Mouse (Mus musculus) A20 (cell line): ENCODE data around the gene Dclre1b.

ENCODE experiments used
- DNase-seq: peaks from one replicate; pipeline ENCODE4 v3.0.0-alpha.2; 2011; ENCODE audit warnings: low read depth, low spot score

Dclre1b gene

GRCm38 (mm10) chr3:103773508-103773907 is 35.7 kb downstream of the Dclre1b start:
- DNase-seq, result peak; percentile 57

DNA sequence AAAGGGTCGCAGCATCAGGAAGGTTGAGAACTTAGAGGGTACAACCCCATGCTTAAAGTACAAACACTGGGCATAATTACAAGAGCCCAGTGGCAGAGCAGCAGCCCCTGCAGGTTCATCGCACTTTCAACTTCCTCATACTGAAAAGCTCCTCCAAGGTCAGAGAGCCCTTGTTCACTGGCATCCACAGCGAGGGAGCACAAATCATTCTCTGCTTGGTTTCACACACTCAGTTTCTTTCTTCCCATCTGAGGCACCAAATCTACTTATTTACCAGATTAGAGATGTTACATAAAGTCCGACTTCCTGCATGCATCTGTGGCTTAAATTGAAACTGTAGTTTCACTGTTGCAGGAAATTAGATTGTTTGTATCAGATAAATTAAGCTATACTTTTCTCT is 36.4 kb downstream of the Dclre1b start:
- DNase-seq, result peak; percentile 81

DNA sequence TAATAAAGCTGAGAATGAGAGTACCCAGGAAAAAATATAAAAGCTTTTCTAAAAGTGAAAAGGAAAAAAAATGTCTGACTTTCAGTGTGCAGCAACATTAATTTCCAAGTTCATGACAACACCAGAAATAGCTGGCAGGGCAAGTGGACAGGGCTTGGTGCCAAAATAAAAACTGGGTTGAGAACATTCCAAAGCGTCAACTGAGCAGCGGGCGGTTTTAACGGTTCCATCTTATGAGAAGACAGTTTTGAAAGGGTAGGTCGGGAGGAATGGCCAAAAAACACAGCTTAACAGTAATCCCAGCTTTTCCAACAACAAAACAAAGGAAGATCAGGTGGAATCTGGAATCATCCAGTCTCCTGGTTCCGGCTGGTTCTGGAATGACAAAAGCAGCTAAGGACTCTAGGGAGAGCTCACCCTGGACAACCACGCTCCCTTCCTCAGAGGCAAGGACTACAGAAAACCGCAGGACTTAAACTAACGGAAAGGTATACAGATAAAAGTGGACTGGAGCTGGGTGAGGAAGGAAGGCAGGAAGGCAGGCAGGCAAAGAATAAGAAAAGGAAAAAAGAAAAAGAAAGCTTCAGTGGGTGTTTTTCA is 37.6 kb downstream of the Dclre1b start:
- no peak for DNase-seq

DNA sequence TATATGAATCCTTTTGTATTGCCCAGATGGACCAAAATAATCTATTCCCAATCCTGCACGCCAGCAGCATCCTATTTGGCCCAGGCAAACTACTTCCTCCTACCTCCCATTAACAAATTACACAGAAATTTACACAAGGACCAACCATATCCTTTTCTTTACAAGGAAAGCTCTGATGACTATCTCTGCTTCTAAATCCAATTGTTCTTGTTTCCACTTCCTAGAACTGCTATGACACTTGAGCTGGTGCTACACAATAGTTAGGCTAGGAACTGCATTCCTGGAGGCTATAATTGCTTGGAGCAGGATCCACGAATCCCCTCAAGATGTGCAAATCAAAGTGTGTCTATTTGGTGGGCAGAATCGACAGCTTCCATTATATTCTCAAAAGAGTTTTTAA is 42.5 kb downstream of the Dclre1b start:
- no peak for DNase-seq

- no peak for DNase-seq
Observed at GRCm38 (mm10) chr3:103759261-103759970, 49.8 kb downstream of the Dclre1b start.

DNA sequence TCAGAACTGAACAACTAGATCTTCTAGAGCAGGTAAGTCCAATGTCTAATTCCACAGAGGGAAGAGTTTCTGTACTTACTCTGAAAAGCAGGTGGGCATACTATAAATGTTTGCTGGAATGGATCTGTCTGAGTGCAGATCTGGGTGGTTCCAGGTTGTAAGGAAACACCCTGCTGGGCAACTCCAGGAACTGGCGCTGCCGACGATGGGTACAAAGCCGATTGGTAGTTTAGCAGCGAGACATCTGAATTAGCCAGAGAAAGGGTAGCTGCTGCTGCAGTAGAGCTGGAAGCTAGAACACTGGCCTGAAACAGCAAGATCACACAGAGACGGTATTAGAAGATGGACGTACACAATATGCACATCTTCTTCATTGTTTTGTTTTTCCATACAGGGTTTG is 50.8 kb downstream of the Dclre1b start:
- DNase-seq, result no peak

- DNase-seq, result no peak
Observed at GRCm38 (mm10) chr3:103756920-103757319, 52.3 kb downstream of the Dclre1b start.

DNA sequence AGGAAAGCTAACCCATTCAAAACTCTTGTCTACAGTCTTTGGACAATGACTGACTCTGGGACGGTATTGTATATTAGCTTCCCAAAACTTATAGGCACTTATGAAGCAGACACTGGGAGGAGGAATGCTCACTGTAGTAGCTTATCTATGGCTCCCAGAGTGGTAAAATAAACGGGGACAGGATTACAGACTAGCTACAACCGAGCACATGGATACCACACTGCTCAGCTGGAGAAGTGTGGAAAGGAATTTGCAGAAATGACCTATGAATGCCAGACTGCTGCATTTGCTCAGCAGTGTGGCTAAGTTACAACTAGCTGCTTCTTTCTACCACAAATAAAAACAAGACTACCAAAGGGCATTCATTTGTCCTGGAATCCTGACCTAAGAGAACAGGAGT is 53.9 kb downstream of the Dclre1b start:
- DNase-seq, result no peak

DNA sequence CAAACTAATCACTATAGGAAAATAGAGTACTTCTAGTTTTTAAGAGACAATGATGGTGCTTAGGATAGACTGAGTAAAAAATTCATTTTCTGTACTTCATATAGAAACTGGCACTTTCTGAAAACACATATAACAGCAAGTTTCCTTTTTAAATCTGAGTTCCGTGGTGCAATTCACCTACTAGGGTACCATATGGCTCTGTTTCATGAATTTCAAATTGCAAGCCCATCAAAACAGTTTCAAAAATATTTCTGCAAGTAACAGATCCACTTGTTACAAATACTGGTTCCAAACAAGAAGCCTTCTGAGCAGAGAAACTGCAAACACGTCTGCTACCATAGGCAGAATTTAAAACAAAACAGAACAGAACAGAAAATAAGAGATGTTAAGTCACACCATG is 57.7 kb downstream of the Dclre1b start:
- no peak for DNase-seq
